Mouse (Mus musculus) midbrain, embryonic 16.5 days (tissue): ENCODE measurements around the gene Gm20388. TPM values are rescaled to one million over a fixed set of nuclear protein-coding genes. Genes with fewer than 3 reads are reported as not detected.
"Not testable (repeated sequence)": the region's sequence is repeated elsewhere in the genome, so short reads cannot be mapped to it uniquely, and the experiment has no call there.

ENCODE experiments used
- ATAC-seq: fragments of 200-750 bp; cut with Nextera tagmentation; 2 replicates; pipeline ENCODE4 v1.8.0; 2017; ENCODE audit warnings: moderate TSS enrichment
- H3K27ac ChIP-seq: fragments of 300-500 bp; sonication (generic); 2 replicates; pipeline ENCODE4 v1.5.1; 2014; ENCODE audit warnings: mild to moderate bottlenecking, low read length, mixed read lengths
- H3K27me3 ChIP-seq: fragments of 300-500 bp; sonication (generic); 2 replicates; pipeline ENCODE4 v1.6.1; 2014; ENCODE audit warnings: low read depth, low read length, mixed read lengths; ENCODE audit not compliant: control insufficient read depth, insufficient read depth
- H3K36me3 ChIP-seq: fragments of 300-500 bp; sonication (generic); 2 replicates; pipeline ENCODE4 v1.6.1; 2014; ENCODE audit warnings: mild to moderate bottlenecking, low read length, moderate library complexity, mixed read lengths; ENCODE audit not compliant: control insufficient read depth, insufficient read depth
- H3K4me1 ChIP-seq: fragments of 300-500 bp; sonication (generic); 2 replicates; pipeline ENCODE4 v1.6.1; 2014; ENCODE audit warnings: mild to moderate bottlenecking, low read length, mixed read lengths; ENCODE audit not compliant: control insufficient read depth, insufficient read depth
- H3K4me2 ChIP-seq: fragments of 300-500 bp; sonication (generic); 2 replicates; pipeline ENCODE4 v1.6.1; 2014; ENCODE audit warnings: mild to moderate bottlenecking, low read length, mixed read lengths
- H3K4me3 ChIP-seq: fragments of 300-500 bp; sonication (generic); 2 replicates; pipeline ENCODE4 v1.5.1; 2014; ENCODE audit warnings: low read depth, mild to moderate bottlenecking, low read length, moderate library complexity, mixed read lengths
- H3K9ac ChIP-seq: fragments of 300-500 bp; sonication (generic); 2 replicates; pipeline ENCODE4 v1.6.1; 2014; ENCODE audit warnings: low read depth, low read length, mixed read lengths
- H3K9me3 ChIP-seq: fragments of 300-500 bp; sonication (generic); replicated peaks from 2 replicates; pipeline ENCODE4 v1.6.1; 2014; ENCODE audit warnings: mild to moderate bottlenecking, low read length, mixed read lengths; ENCODE audit not compliant: control insufficient read depth, poor library complexity, severe bottlenecking
- WGBS: fragments of 180-500 bp; shearing (Covaris S2); extraction: QIAGEN DNeasy Blood & Tissue Kit; methylation state at CpG from one replicate; pipeline ENCODE4 v1.1.7; 2014; 5-methylcytosine and 5-hydroxymethylcytosine counted together
- polyA plus RNA-seq: library from polyadenylated mRNA; unstranded; fragments of >200 nt; fragmentation: Nextera tagmentation; extraction: Ambion mirVana; gene quantifications from 2 replicates; pipeline ENCODE4 v1.2.1, GENCODE M21; 2015

Gm20388 gene
- polyA plus RNA-seq, 1 experiment from 2014 or later, result 7.5 TPM

GRCm38 (mm10) chr8:123188841-123189240, 3278.2 kb downstream of the Gm20388 start:
- no peak overlapping the region for H3K27ac ChIP-seq
- H3K4me1 ChIP-seq, result no peaks in the 10 kb centered on the region
- no peaks in the 10 kb centered on the region for H3K9me3 ChIP-seq
- H3K4me3 ChIP-seq, result no peak overlapping the region
- no peak overlapping the region for H3K9ac ChIP-seq
- H3K4me2 ChIP-seq, result no peak overlapping the region
- ATAC-seq, result no peak
- WGBS, result 72% methylated on average over 7 of the region's 7 CpGs
- H3K36me3 ChIP-seq, result no peaks in the 10 kb centered on the region
- no peaks in the 10 kb centered on the region for H3K27me3 ChIP-seq

DNA sequence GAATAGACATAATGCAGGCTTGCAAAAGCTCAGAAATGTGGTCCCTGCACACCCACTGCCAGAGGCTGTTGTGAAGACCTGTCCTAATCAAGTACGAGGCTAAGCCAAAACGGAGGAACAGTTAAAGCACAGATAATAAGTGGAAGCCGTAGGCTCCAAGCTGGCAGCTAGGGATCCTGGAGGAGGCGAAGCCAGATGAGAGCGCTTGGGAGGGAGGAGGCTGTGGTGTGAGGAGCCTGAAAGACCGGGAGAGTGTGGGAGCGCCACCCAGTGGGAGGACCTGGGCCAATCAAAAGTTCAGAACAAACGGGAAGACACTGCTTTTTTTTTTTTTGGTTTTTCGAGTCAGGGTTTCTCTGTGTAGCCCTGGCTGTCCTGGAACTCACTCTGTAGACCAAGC, 3280.0 kb downstream of the Gm20388 start:
- Histone ChIP-seq H3K9me3 (no peaks in the 10 kb centered on the region), H3K27me3 (no peaks in the 10 kb centered on the region), H3K27ac (no peak overlapping the region), H3K36me3 (no peaks in the 10 kb centered on the region), H3K4me3 (no peak overlapping the region), H3K4me2 (no peak overlapping the region), H3K4me1 (no peaks in the 10 kb centered on the region), H3K9ac (no peak overlapping the region)
- WGBS, result 1% methylated on average over 9 of the region's 9 CpGs
- ATAC-seq, result 0 out of 2 replicates have a peak, but pooled peaks have one; percentile 51

DNA sequence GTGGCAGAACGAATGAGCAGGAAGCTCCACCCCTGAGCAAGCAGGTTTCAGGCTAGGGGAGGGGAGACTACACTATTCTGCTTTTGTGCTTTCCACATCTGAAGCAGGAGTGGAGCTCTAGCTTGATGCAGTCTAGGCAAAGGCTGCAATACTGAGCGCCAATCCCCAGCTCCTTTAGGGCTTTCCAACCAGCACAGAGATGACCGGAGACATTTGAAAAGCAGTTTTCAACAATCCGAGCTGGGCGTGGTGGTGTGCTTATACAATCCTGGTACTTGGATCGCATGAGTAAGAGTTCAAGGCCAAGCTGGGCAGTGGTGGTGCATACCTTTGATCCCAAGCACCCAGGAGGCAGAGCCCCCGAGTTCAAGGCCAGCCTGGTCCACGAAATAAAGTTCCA, 3281.3 kb downstream of the Gm20388 start:
- Histone ChIP-seq H3K27ac (no peak overlapping the region), H3K4me2 (no peak overlapping the region), H3K9me3 (no peaks in the 10 kb centered on the region), H3K4me3 (no peak overlapping the region), H3K4me1 (no peaks in the 10 kb centered on the region), H3K36me3 (no peaks in the 10 kb centered on the region), H3K9ac (no peak overlapping the region), H3K27me3 (no peaks in the 10 kb centered on the region)
- WGBS, result 63% methylated on average over 8 of the region's 8 CpGs
- no peak for ATAC-seq

- no peaks in the 10 kb centered on the region for H3K9me3 ChIP-seq
- no peak overlapping the region for H3K9ac ChIP-seq
- 88% methylated on average over 9 of the region's 9 CpGs for WGBS
- no peaks in the 10 kb centered on the region for H3K4me1 ChIP-seq
- ATAC-seq, result no peak
- no peak overlapping the region for H3K27ac ChIP-seq
- no peaks in the 10 kb centered on the region for H3K27me3 ChIP-seq
- no peak overlapping the region for H3K4me3 ChIP-seq
- H3K4me2 ChIP-seq, result no peak overlapping the region
- H3K36me3 ChIP-seq, result no peaks in the 10 kb centered on the region
Observed at GRCm38 (mm10) chr8:123193771-123194170, 3283.1 kb downstream of the Gm20388 start.

GRCm38 (mm10) chr8:123197016-123197415, 3286.4 kb downstream of the Gm20388 start:
- H3K9me3 ChIP-seq, H3K9ac ChIP-seq, ATAC-seq, H3K27me3 ChIP-seq, H3K4me3 ChIP-seq, H3K27ac ChIP-seq, H3K36me3 ChIP-seq, H3K4me2 ChIP-seq, H3K4me1 ChIP-seq: not testable (repeated sequence)
- 74% methylated on average over 5 of the region's 5 CpGs for WGBS

DNA sequence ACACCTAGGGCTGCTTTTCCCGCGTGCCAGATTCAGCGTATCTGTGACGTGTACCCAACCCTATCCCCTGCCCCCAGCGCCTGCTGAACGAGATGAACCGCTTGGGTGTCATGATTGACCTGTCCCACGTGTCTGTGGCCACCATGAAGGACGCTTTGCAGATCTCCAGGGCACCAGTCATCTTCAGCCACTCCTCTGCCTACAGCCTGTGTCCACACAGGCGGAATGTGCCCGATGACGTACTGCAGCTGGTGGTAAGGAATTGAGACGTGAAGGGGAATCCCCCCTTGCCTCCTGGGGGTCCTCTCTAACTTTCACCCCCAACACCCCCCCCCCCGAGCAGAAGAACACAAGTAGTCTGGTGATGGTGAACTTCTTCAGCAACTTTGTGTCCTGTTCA, 3289.2 kb downstream of the Gm20388 start:
- H3K36me3 ChIP-seq, result no peaks in the 10 kb centered on the region
- WGBS, result 77% methylated on average over 14 of the region's 14 CpGs
- H3K4me2 ChIP-seq, result no peak overlapping the region
- no peak overlapping the region for H3K9ac ChIP-seq
- H3K9me3 ChIP-seq, result no peaks in the 10 kb centered on the region
- peaks cover 3% of the 10 kb centered on the region; the same call in 1 of the 2 replicates for H3K27me3 ChIP-seq
- ATAC-seq, result no peak
- no peak overlapping the region for H3K27ac ChIP-seq
- no peaks in the 10 kb centered on the region for H3K4me1 ChIP-seq
- no peak overlapping the region for H3K4me3 ChIP-seq

DNA sequence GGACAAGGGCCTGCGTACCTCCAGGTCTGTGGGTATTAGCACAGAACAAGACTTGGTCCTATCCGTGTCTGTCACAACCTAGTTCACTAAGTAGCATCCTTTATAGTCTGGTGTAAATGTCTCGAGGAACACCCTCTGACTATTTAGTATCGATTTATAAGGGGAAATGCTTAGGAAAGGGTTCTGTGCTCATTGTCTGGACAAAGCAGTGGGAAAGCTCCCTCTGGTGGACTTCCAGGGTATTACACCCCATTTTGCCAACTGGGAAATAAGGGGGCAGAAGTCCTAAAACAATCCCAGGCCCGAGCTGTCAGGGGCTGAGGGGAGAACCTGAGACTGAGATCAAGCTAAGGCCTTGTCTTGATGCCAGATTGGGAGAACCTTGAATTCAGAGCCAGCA, 3291.6 kb downstream of the Gm20388 start:
- Histone ChIP-seq H3K27ac (no peak overlapping the region), H3K4me2 (no peak overlapping the region), H3K4me1 (no peaks in the 10 kb centered on the region), H3K36me3 (peaks cover 12% of the 10 kb centered on the region), H3K9ac (no peak overlapping the region), H3K27me3 (peaks cover 3% of the 10 kb centered on the region; the same call in 1 of the 2 replicates), H3K4me3 (no peak overlapping the region), H3K9me3 (no peaks in the 10 kb centered on the region)
- WGBS, result 25% methylated on average over 5 of the region's 5 CpGs
- peak; percentile 39; the same call in 1 of the 2 replicates for ATAC-seq

DNA sequence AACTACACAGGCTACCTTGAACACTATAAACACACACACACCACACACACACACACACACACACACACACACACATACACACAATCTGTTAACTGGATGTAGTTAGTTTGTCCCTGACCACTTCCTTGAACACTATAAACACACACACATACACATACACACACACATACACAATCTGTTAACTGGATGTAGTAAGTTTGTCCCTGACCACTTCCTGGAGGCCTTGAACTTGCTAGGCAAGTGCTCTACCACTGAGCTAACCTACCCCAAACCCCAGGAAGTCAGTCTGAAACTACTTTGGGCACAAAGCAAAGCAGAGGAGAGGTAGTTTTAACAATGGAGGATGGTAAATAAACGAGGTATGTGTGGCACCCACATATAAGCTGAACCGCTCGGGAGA, 3292.9 kb downstream of the Gm20388 start:
- no peak overlapping the region for H3K27ac ChIP-seq
- 90% methylated on average over 3 of the region's 3 CpGs for WGBS
- H3K36me3 ChIP-seq, result peaks cover 21% of the 10 kb centered on the region
- no peaks in the 10 kb centered on the region for H3K9me3 ChIP-seq
- H3K4me1 ChIP-seq, result no peaks in the 10 kb centered on the region
- no peak overlapping the region for H3K4me2 ChIP-seq
- H3K4me3 ChIP-seq, result no peak overlapping the region
- peaks cover 3% of the 10 kb centered on the region; the same call in 1 of the 2 replicates for H3K27me3 ChIP-seq
- no peak for ATAC-seq
- H3K9ac ChIP-seq, result no peak overlapping the region

- H3K4me2 ChIP-seq, result peak overlapping the region; percentile 98
- no peak for ATAC-seq
- peak overlapping the region; percentile 84 for H3K9ac ChIP-seq
- H3K36me3 ChIP-seq, result peaks cover 13% of the 10 kb centered on the region
- H3K27me3 ChIP-seq, result no peaks in the 10 kb centered on the region
- peak overlapping the region; percentile 63 for H3K4me3 ChIP-seq
- WGBS, result 51% methylated on average over 10 of the region's 10 CpGs
- peaks cover 20% of the 10 kb centered on the region for H3K4me1 ChIP-seq
- H3K9me3 ChIP-seq, result no peaks in the 10 kb centered on the region
- 0 out of 2 replicates have a peak overlapping the region, but pooled peaks have one; percentile 50 for H3K27ac ChIP-seq
Observed at GRCm38 (mm10) chr8:123211876-123212275, 3301.2 kb downstream of the Gm20388 start.
